Mouse (Mus musculus) brain, embryonic 14.5 days (tissue): Measurements from ENCODE around the gene Jarid2.

Experiments
- CTCF ChIP-seq: fragments of 200-500 bp; IDR thresholded peaks from 2 replicates; pipeline ENCODE4 v1.5.1; 2012; ENCODE audit warnings: inconsistent platforms, mild to moderate bottlenecking, moderate library complexity, borderline replicate concordance; ENCODE audit not compliant: insufficient read depth, insufficient read length; ENCODE audit errors: extremely low read depth
- POLR2A ChIP-seq: fragments of 200-500 bp; IDR thresholded peaks from 2 replicates; pipeline ENCODE4 v1.6.1; 2012; ENCODE audit warnings: mild to moderate bottlenecking, inconsistent platforms, borderline replicate concordance; ENCODE audit not compliant: poor library complexity, insufficient read depth, insufficient read length, severe bottlenecking; ENCODE audit errors: extremely low read depth

DNA sequence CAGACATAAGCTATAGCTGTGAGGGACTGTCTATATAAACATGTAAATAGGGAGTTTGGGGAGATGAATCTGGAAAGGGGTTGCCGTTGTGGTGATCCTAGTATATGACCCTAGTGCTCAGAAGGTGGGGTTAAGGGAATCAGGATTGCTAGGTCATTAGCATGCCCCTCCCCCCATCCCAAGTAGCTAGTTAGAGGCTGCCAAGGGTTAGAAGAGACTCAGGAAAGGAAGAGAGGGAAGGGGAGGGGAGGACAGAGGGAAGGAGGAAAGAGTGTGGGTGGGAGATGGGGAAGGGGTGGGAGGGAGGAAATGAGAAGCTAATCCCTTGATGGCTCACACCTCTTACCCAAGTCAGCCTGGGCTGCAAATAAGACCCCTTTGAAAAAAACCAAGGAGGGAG, 17.4 kb upstream of the Jarid2 start:
- TF ChIP-seq POLR2A (no peak), CTCF (no peak)
